Mouse (Mus musculus) MEL (cell line): Measurements from ENCODE around the gene Meiob. TPM values are rescaled to one million over a fixed set of nuclear protein-coding genes. Genes with fewer than 3 reads are reported as not detected.

Experiments
- DNase-seq: peaks from one replicate; pipeline ENCODE4 v3.0.0; 2011; ENCODE audit warnings: low read depth, low spot score
- H3K27ac ChIP-seq: 2 replicates; pipeline ENCODE4 v1.5.1; 2012; ENCODE audit warnings: low read depth, mild to moderate bottlenecking, control low read depth, low read length, moderate library complexity; ENCODE audit not compliant: control insufficient read depth
- H3K27me3 ChIP-seq, 2 experiments: fragments of 150-350 bp in 1 of 2; sonication (generic) in 1 of 2; 2 replicates each; pipeline ENCODE4 v1.6.1; 2012; ENCODE audit warnings: low read length in 2 of 2, mild to moderate bottlenecking in 2 of 2, improper control_type of control experiment in 1 of 2, moderate library complexity in 1 of 2; ENCODE audit not compliant: insufficient read depth in 2 of 2, control insufficient read depth in 1 of 2
- H3K36me3 ChIP-seq, 2 experiments: 2 replicates each; pipeline ENCODE4 v1.6.1; 2012 to 2014; ENCODE audit warnings: low read length in 2 of 2, improper control_type of control experiment in 1 of 2, inconsistent platforms in 1 of 2, mild to moderate bottlenecking in 1 of 2; ENCODE audit not compliant: insufficient read depth in 2 of 2, control insufficient read depth in 1 of 2
- H3K4me1 ChIP-seq, 2 experiments: fragments of 150-350 bp in 1 of 2; sonication (generic) in 1 of 2; 2 replicates each; pipeline ENCODE4 v1.6.1; 2012; ENCODE audit warnings: low read length in 2 of 2, improper control_type of control experiment in 1 of 2, mild to moderate bottlenecking in 1 of 2; ENCODE audit not compliant: insufficient read depth in 2 of 2, control insufficient read depth in 1 of 2
- H3K4me3 ChIP-seq, 2 experiments: fragments of 150-350 bp in 1 of 2; sonication (generic) in 1 of 2; 2 replicates each; pipeline ENCODE4 v1.5.1; 2012; ENCODE audit warnings: low read depth in 2 of 2, low read length in 2 of 2, mild to moderate bottlenecking in 2 of 2, moderate library complexity in 2 of 2, control low read depth in 1 of 2, improper control_type of control experiment in 1 of 2; ENCODE audit not compliant: control insufficient read depth in 1 of 2, insufficient read depth in 1 of 2
- H3K79me2 ChIP-seq: 2 replicates; pipeline ENCODE4 v1.6.1; 2012; ENCODE audit warnings: mild to moderate bottlenecking, low read length, moderate library complexity; ENCODE audit not compliant: control insufficient read depth, poor library complexity, insufficient read depth
- H3K9ac ChIP-seq: 2 replicates; pipeline ENCODE4 v1.6.1; 2012; ENCODE audit warnings: low read depth, mild to moderate bottlenecking, control low read depth, low read length, moderate library complexity; ENCODE audit not compliant: control insufficient read depth, poor library complexity, severe bottlenecking
- H3K9me3 ChIP-seq: fragments of 150-350 bp; sonication (generic); replicated peaks from 2 replicates; pipeline ENCODE4 v1.6.1; 2012; ENCODE audit warnings: mild to moderate bottlenecking, low read length, improper control_type of control experiment, moderate library complexity; ENCODE audit not compliant: insufficient read depth
- BHLHE40 ChIP-seq: IDR thresholded peaks from 2 replicates; pipeline ENCODE4 v1.6.1; 2012; ENCODE audit warnings: low read depth, mild to moderate bottlenecking, inconsistent platforms, low read length, improper control_type of control experiment, borderline replicate concordance
- CHD2 ChIP-seq: IDR thresholded peaks from 2 replicates; pipeline ENCODE4 v1.6.1; 2011; ENCODE audit warnings: low read length, improper control_type of control experiment
- CTCF ChIP-seq, 3 experiments: IDR thresholded peaks in 2 of 3; conservative IDR thresholded peaks in 1 of 3; 2 replicates each; pipeline ENCODE4 v1.5.1; 2011 to 2012; ENCODE audit warnings: low read length in 3 of 3, low read depth in 2 of 3, mild to moderate bottlenecking in 2 of 3, improper control_type of control experiment in 1 of 3, inconsistent platforms in 1 of 3, mixed read lengths in 1 of 3, moderate library complexity in 1 of 3; ENCODE audit not compliant: control insufficient read depth in 1 of 3, insufficient read depth in 1 of 3, poor library complexity in 1 of 3, severe bottlenecking in 1 of 3
- ELF1 ChIP-seq: IDR thresholded peaks from 2 replicates; pipeline ENCODE4 v1.6.1; 2014; ENCODE audit warnings: low read depth, mild to moderate bottlenecking, inconsistent platforms, low read length, improper control_type of control experiment, moderate library complexity
- EP300 ChIP-seq, 2 experiments: IDR thresholded peaks; 2 replicates each; pipeline ENCODE4 v1.6.1; 2011; ENCODE audit warnings: improper control_type of control experiment in 2 of 2, low read length in 2 of 2, low read depth in 1 of 2, mild to moderate bottlenecking in 1 of 2
- ETS1 ChIP-seq: IDR thresholded peaks from 2 replicates; pipeline ENCODE4 v1.6.1; 2012; ENCODE audit warnings: low read depth, mild to moderate bottlenecking, inconsistent platforms, low read length, improper control_type of control experiment, moderate library complexity
- GABPA ChIP-seq: IDR thresholded peaks from 2 replicates; pipeline ENCODE4 v1.6.1; 2012; ENCODE audit warnings: low read depth, mild to moderate bottlenecking, inconsistent platforms, low read length, improper control_type of control experiment, moderate library complexity
- GATA1 ChIP-seq: IDR thresholded peaks from 2 replicates; pipeline ENCODE4 v1.6.1; 2011; ENCODE audit warnings: low read depth, low read length, improper control_type of control experiment
- HCFC1 ChIP-seq: IDR thresholded peaks from 2 replicates; pipeline ENCODE4 v1.6.1; 2012; ENCODE audit warnings: low read depth, mild to moderate bottlenecking, inconsistent platforms, low read length, improper control_type of control experiment, moderate library complexity
- JUND ChIP-seq: IDR thresholded peaks from 2 replicates; pipeline ENCODE4 v1.6.1; 2011; ENCODE audit warnings: low read depth, mild to moderate bottlenecking, improper control_type of control experiment, low read length
- KAT2A ChIP-seq: conservative IDR thresholded peaks from 2 replicates; pipeline ENCODE4 v1.6.1; 2012; ENCODE audit warnings: low read depth, low read length, improper control_type of control experiment, inconsistent platforms
- MAFK ChIP-seq: IDR thresholded peaks from 2 replicates; pipeline ENCODE4 v1.6.1; 2011; ENCODE audit warnings: low read depth, mild to moderate bottlenecking, low read length, improper control_type of control experiment, borderline replicate concordance
- MAX ChIP-seq: IDR thresholded peaks from 2 replicates; pipeline ENCODE4 v1.6.1; 2011; ENCODE audit warnings: low read length, improper control_type of control experiment
- MAZ ChIP-seq: IDR thresholded peaks from 2 replicates; pipeline ENCODE4 v1.6.1; 2012; ENCODE audit warnings: low read depth, mild to moderate bottlenecking, inconsistent platforms, low read length, improper control_type of control experiment
- MEF2A ChIP-seq: IDR thresholded peaks from 2 replicates; pipeline ENCODE4 v1.6.1; 2014; ENCODE audit warnings: low read depth, mild to moderate bottlenecking, inconsistent platforms, low read length, improper control_type of control experiment; ENCODE audit not compliant: poor library complexity, insufficient replicate concordance, severe bottlenecking; ENCODE audit errors: extremely low read depth
- MXI1 ChIP-seq: IDR thresholded peaks from 2 replicates; pipeline ENCODE4 v1.6.1; 2011; ENCODE audit warnings: mild to moderate bottlenecking, low read depth, low read length, improper control_type of control experiment
- MYB ChIP-seq: IDR thresholded peaks from 2 replicates; pipeline ENCODE4 v1.6.1; 2011; ENCODE audit warnings: mild to moderate bottlenecking, low read depth, low read length, improper control_type of control experiment
- MYC ChIP-seq: IDR thresholded peaks from 2 replicates; pipeline ENCODE4 v1.6.1; 2011; ENCODE audit warnings: low read depth, mild to moderate bottlenecking, low read length, improper control_type of control experiment, moderate library complexity
- NELFE ChIP-seq: IDR thresholded peaks from 2 replicates; pipeline ENCODE4 v1.6.1; 2011; ENCODE audit warnings: low read depth, low read length, improper control_type of control experiment
- NRF1 ChIP-seq: IDR thresholded peaks from 2 replicates; pipeline ENCODE4 v1.6.1; 2014; ENCODE audit warnings: low read depth, mild to moderate bottlenecking, inconsistent platforms, low read length, improper control_type of control experiment, moderate library complexity; ENCODE audit not compliant: poor library complexity, insufficient read depth, severe bottlenecking
- POLR2A ChIP-seq, 2 experiments: IDR thresholded peaks; 2 replicates each; pipeline ENCODE4 v1.6.1; 2011 to 2012; ENCODE audit warnings: low read length in 2 of 2, mild to moderate bottlenecking in 2 of 2, control low read depth in 1 of 2, improper control_type of control experiment in 1 of 2, low read depth in 1 of 2, moderate library complexity in 1 of 2; ENCODE audit not compliant: control insufficient read depth in 1 of 2, insufficient read depth in 1 of 2, poor library complexity in 1 of 2
- POLR2AphosphoS2 ChIP-seq: IDR thresholded peaks from 2 replicates; pipeline ENCODE4 v1.6.1; 2011; ENCODE audit warnings: low read length, improper control_type of control experiment
- RAD21 ChIP-seq: IDR thresholded peaks from 2 replicates; pipeline ENCODE4 v1.6.1; 2011; ENCODE audit warnings: mild to moderate bottlenecking, low read depth, low read length, improper control_type of control experiment
- RCOR1 ChIP-seq: IDR thresholded peaks from 2 replicates; pipeline ENCODE4 v1.6.1; 2012; ENCODE audit warnings: low read depth, mild to moderate bottlenecking, inconsistent platforms, low read length, improper control_type of control experiment
- SIN3A ChIP-seq: IDR thresholded peaks from 2 replicates; pipeline ENCODE4 v1.6.1; 2012; ENCODE audit warnings: low read length, improper control_type of control experiment, inconsistent platforms
- SMC3 ChIP-seq: IDR thresholded peaks from 2 replicates; pipeline ENCODE4 v1.6.1; 2011; ENCODE audit warnings: low read depth, low read length, improper control_type of control experiment
- TAL1 ChIP-seq: IDR thresholded peaks from 2 replicates; pipeline ENCODE4 v1.6.1; 2012; ENCODE audit warnings: mild to moderate bottlenecking, inconsistent platforms, low read length, moderate library complexity, mixed read lengths
- TBP ChIP-seq: IDR thresholded peaks from 2 replicates; pipeline ENCODE4 v1.8.0; 2011; ENCODE audit warnings: low read depth, low read length, improper control_type of control experiment
- TCF12 ChIP-seq: IDR thresholded peaks from 2 replicates; pipeline ENCODE4 v1.6.1; 2014; ENCODE audit warnings: low read depth, mild to moderate bottlenecking, inconsistent platforms, low read length, improper control_type of control experiment, moderate library complexity
- UBTF ChIP-seq: IDR thresholded peaks from 2 replicates; pipeline ENCODE4 v1.6.1; 2012; ENCODE audit warnings: low read depth, mild to moderate bottlenecking, inconsistent platforms, low read length, improper control_type of control experiment, moderate library complexity, borderline replicate concordance; ENCODE audit not compliant: insufficient read depth
- USF2 ChIP-seq, 2 experiments: IDR thresholded peaks; 2 replicates each; pipeline ENCODE4 v1.6.1; 2011 to 2012; ENCODE audit warnings: improper control_type of control experiment in 2 of 2, low read length in 2 of 2, borderline replicate concordance in 1 of 2, inconsistent platforms in 1 of 2, low read depth in 1 of 2, mild to moderate bottlenecking in 1 of 2; ENCODE audit not compliant: insufficient read depth in 1 of 2
- ZC3H11A ChIP-seq: IDR thresholded peaks from 2 replicates; pipeline ENCODE4 v1.6.1; 2012; ENCODE audit warnings: low read depth, mild to moderate bottlenecking, inconsistent platforms, low read length, improper control_type of control experiment
- ZKSCAN1 ChIP-seq: IDR thresholded peaks from 2 replicates; pipeline ENCODE4 v1.6.1; 2012; ENCODE audit warnings: low read depth, mild to moderate bottlenecking, inconsistent platforms, low read length, improper control_type of control experiment, moderate library complexity
- ZMIZ1 ChIP-seq: IDR thresholded peaks from 2 replicates; pipeline ENCODE4 v1.6.1; 2012; ENCODE audit warnings: low read depth, mild to moderate bottlenecking, inconsistent platforms, low read length, improper control_type of control experiment, moderate library complexity
- ZNF384 ChIP-seq: IDR thresholded peaks from 2 replicates; pipeline ENCODE4 v1.6.1; 2012; ENCODE audit warnings: low read depth, mild to moderate bottlenecking, inconsistent platforms, low read length, improper control_type of control experiment
- polyA plus RNA-seq, 2 experiments: library from polyadenylated mRNA; stranded (reverse) in 1 of 2; unstranded in 1 of 2; fragments of >175 nt in 1 of 2; fragments of >200 nt in 1 of 2; gene quantifications; 2 replicates each; pipeline versions ENCODE4 v1.2.1 to v1.2.4; 2012; ENCODE audit warnings: low replicate concordance in 2 of 2, low read depth in 1 of 2; ENCODE audit not compliant: insufficient read length in 2 of 2, insufficient read depth in 1 of 2, missing spikeins in 1 of 2
- total RNA-seq: library from RNA; depleted of rRNA; stranded (reverse); fragments of 300-350 nt; gene quantifications from 2 replicates; pipeline ENCODE4 v1.2.3, GENCODE M21; 2012

Meiob gene
- total and polyA plus RNA-seq, 3 experiments, result 0.11 to 0.15 TPM; not detected in 1

GRCm38 (mm10) chr17:24886134-24886931, 82.2 kb downstream of the Meiob start, which contains the start of the genes Nubp2 and Spsb3:
TSS of gene Nubp2 (minus strand) at chr17:24886349.
TSS of gene Spsb3 (plus strand) at chr17:24886643.
- H3K36me3 ChIP-seq, result peaks cover 0 to 2% of the 10 kb centered on the region in 2 experiments; a peak in 2 of 4 replicates
- TF ChIP-seq ETS1 (no peak), ZC3H11A (no peak), USF2 (IDR thresholded peaks at IDR 0.05; ENCODE audit: borderline replicate concordance in 1 of 2, insufficient read depth in 1 of 2, low read depth in 1 of 2, low read length in 2 of 2) (no peak), SMC3 (no peak), EP300 (IDR thresholded peaks at IDR 0.05; ENCODE audit: low read depth in 1 of 2, low read length in 2 of 2) (no peak), ZMIZ1 (0 out of 2 replicates have a peak, but pooled peaks have one; percentile 69), RAD21 (no peak), NELFE (peak; percentile 69), KAT2A (peak; percentile 87), BHLHE40 (no peak), RCOR1 (no peak), MXI1 (peak; percentile 98), MAFK (no peak), POLR2A (IDR thresholded peaks at IDR 0.05; ENCODE audit: control insufficient read depth in 1 of 2, insufficient read depth in 1 of 2, low read depth in 1 of 2, low read length in 2 of 2, poor library complexity in 1 of 2) (peak; percentile 45 to 86), GABPA (peak; percentile 31; the same call in 1 of the 2 replicates), ZKSCAN1 (peak; percentile 78; the same call in 1 of the 2 replicates), ELF1 (peak; percentile 98), NRF1 (0 out of 2 replicates have a peak, but pooled peaks have one; percentile 22), TBP (peak; percentile 66; the same call in 1 of the 2 replicates), SIN3A (peak; percentile 99), CTCF (IDR thresholded peaks at IDR 0.05 in 2 of 3, conservative IDR thresholded peaks at IDR 0.05 in 1 of 3; ENCODE audit: control insufficient read depth in 1 of 3, insufficient read depth in 1 of 3, low read depth in 2 of 3, low read length in 3 of 3, poor library complexity in 1 of 3, severe bottlenecking in 1 of 3) (no peak), GATA1 (no peak), MAX (peak; percentile 75), CHD2 (peak; percentile 98), MAZ (peak; percentile 22; the same call in 1 of the 2 replicates), UBTF (no peak), MYC (peak; percentile 78), MEF2A (no peak), TAL1 (no peak), HCFC1 (peak; percentile 97), MYB (peak; percentile 52), TCF12 (peak; percentile 19; the same call in 1 of the 2 replicates), ZNF384 (peak; percentile 100), JUND (0 out of 2 replicates have a peak, but pooled peaks have one; percentile 36), POLR2AphosphoS2 (peak; percentile 80; the same call in 1 of the 2 replicates)

More at GRCm38 (mm10) chr17:24886134-24886931, 82.2 kb downstream of the Meiob start, which contains the start of the genes Nubp2 and Spsb3:
- Histone ChIP-seq H3K9me3 (no peaks in the 10 kb centered on the region), H3K27ac (peak within 1 kb of the TSS; percentile 35), H3K79me2 (peaks cover 22% of the 10 kb centered on the region), H3K4me1 (peaks cover 0 to 14% of the 10 kb centered on the region in 2 experiments; a peak in 1 of 4 replicates), H3K27me3 (no peaks in the 10 kb centered on the region), H3K9ac (peak within 1 kb of the TSS; percentile 89), H3K4me3 (peak within 1 kb of the TSS; percentile 88 to 93)
- peak; percentile 99 for DNase-seq
